Mouse (Mus musculus) heart, adult 9 months (tissue): ENCODE results near the gene Nol4l.

Source experiments
- DNase-seq, 2 experiments: peaks; one replicate each; pipeline ENCODE4 v3.0.0; 2022; ENCODE audit warnings: low spot score in 2 of 2

Gene Nol4l

DNA sequence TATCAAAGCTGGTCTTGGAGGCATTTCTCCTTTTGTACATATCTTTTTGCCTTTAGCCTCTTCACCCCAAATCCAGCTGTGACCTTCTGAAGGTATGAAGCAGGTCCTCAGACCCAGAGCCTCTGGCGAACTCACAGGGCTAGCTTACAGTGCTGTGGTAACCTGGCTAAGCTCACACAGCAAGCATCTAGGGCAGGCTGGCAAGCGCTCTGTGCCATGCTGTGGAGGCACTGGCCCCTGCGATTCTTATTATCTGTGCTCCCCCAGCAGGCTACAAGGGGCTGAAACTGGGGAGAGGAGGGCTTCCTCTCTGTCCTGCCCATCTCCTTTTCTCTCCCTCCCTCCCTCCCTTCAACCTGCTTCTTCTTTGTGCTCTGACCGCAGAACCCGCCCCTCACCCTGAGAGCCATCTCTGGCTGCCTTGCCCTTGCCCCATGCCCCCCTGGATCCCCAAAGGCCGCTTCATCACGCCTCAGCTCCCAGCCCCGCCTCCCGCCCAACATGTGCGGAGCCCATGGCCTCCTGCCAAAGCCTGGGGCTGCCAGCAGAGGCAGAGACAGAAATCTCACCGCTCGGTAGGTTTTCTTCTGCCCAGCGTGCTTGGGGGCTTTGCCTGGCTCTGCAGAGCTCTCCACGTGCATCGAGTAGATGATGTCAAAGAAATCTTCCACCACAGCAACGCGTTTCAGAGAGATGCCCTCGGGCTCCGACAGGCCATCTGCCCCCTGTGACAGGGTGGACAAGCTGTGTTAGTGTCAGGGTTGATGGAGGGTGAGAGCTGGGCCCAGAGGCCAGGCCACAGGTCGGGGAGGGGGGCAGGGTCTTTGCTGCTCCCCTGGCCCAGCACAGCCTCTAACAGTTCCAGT, 46.4 kb downstream of the Nol4l start:
- DNase-seq, result no peak

DNA sequence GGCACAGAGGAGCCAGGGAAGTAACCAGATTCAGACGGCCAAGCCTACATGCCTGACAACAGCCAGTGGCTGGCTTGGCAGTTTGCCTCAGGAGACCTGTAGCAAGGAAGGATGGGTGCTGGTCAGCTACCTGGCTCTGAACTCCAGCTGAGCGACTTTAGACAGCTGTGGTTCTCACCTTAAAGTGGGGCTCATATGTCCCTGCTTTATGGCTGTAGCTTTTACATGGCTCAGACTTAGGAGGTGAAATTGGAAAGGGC, 48.0 kb downstream of the Nol4l start:
- no peak for DNase-seq

DNA sequence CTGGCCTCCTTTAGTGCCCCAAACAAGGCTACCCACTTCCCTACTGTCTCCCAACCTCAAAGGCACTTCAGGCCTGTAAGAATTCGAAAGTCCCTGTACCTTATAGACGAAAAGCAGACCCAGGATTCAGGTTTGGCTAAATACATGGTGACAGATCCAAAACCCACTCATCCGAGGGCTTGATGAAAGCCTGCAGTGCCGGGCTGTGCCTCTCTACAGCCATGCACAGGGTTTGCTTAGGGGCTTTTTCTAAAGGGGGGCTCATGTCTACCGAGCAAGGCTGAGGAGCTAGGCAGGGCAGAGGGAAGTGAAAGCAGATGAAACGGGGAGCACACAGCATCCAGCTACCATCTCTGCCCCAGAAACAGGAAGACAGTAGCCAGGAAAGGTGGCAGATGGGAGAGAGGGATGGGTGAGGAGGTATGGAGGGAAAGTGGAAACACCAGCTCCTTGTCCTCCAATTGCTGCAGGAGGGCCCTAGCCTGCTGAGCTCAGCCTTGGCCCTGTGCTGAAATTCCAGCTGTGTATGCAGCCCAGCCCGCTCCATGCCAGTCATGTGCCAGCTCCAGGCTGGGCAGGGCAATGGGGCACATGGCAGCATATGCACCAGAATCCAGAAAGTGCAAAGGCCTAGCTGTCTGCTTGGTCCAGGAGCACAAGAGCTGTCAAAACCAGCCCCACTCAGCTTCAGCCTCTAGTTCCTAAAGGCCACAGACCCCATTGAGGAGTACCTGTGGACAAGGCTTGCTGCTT, 48.5 kb downstream of the Nol4l start:
- DNase-seq, result no peak

DNA sequence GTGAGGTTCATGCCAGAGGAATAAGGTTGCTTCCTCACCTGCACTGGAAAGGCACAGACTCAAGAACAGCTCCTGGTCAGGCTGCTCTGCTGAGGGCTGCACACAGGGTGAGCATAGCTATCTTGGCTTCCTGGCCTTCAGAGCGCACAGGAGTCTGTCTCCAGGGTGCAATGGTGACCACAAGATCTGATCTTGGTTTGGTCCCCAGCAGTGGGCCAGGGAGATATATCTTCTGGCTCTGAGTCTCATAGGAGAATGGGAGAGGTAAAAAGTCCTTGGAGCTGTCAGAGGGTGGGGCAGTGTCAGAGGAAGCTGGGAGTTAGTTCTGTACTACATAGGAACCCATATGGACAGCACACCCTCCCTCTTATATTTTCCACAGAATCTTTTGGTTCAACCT, 50.3 kb downstream of the Nol4l start:
- no peak for DNase-seq

DNA sequence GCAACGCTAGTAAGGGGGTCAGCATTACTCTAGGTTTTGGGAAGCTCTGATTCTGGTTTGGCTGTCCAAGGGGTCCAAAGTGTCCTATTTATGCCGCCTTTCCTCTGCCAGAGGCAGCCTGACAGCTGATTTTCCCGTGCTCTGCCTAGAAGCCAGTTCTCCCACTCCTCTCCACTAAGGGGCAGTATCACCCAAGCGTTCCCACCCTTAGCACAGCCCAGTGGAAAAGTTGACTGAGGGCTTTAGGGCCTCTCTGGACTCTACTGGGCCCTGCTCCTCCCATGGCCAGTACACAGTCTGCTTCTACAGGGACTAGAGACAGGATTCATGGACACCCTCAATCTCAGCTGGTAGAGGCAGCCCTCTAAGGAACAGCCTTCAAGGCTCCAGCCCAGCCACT, 51.2 kb downstream of the Nol4l start:
- DNase-seq, result peak; percentile 42 to 62

DNA sequence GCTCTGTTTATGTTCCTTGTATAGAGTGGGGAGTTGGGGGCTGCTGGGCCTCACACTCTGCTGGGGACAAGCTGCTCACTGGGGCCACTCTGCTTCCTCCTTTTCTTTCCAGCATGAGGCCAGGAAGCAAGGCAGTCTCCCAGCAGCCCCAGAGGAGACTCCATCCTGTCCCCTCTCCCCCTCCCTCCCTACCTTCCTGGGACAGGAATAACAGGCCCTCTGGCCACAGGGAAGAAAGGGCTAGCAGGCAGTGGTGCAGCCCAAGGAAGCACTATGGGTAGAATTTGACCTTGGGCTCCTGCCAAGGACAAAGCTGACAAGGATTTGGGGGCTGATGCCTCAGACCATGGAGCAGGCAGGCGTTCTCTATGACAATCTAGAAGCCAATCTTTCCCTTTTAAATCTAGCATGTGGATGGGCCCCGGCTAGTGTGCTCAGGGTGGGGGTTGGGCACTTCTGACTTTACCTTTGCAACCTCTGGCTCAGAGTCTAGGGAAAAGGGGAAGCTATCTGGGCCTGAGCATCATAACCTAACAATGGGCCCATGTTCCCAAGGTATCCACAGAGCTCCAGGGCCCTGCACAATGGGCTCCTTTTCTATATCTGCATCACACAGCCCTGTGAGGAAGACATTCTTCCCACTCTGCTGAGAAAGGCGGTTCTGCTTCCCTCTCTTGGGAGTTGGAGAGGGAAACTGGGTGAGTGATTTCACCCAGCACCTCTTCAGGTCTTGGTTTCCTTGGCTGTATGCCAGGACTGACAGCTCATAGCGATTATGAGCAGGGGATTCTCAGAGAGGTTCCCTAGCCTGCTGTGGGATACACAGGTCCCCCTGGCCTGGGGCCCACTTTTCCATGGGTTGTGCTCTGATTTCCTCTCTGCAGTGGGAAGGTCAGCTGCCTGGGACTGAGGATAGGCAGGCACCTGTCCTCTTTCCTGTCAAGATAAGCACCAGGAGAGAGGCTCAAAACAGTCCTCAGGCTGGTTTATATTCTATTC, 54.4 kb downstream of the Nol4l start:
- DNase-seq, result peak in 1 of 2 experiments; percentile 63

DNA sequence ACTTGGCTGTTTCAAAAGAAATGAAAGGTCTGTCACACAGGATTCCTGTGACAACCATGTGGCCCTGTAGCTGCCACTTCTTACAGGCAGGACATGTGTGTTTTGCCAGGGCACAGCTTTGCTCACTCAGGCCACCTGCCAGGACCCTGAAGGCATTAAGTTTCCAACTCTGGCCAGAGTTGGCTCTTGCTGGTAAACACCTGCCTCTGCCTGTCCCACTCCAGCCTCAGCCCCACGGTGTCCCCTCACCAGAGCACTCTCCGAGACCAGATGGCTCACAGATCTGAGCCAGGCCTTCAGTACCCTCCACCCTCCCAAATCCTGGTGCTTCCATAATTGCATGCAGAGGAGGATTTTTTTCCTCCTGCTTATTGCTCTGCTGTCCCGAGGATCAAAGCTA, 58.8 kb downstream of the Nol4l start:
- no peak for DNase-seq

DNA sequence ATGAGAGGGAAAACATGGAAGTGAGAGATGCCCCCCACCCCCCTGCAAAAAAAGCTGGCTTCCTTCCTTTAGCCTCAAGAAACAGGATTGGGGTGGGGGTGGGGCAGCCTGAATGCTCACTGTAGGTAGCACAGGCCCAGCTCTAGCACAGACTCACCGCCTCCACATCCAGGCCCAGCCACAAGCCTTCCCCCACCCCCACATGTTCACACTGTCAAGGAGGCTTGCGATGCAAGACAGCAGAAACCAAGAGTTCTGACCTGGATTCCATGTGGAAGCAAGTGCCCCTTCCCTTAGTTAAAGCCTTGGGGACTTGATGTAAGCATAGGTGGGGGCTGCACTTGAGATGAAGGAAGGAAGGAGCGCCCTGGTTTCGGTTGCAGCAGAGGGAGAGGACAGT, 60.0 kb downstream of the Nol4l start:
- DNase-seq, result no peak

DNA sequence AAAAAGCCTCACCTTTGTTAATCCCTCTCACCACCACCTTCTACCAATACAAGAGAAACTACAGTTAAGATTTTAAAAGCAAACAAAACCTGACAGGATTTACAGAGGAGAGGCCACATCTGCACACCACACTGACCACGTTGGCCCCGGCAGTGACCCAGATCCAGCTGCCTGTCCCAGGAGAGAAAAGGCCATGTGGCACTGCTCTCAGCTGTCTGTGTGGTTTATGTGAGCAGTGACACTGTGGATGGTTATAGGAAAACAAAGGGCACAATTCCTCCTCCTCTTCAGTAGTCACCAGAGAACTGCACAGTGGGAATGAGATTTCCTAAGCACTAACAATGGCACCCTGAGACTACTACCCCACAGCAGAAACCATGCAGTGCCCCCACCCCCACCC, 60.5 kb downstream of the Nol4l start:
- DNase-seq, result no peak

DNA sequence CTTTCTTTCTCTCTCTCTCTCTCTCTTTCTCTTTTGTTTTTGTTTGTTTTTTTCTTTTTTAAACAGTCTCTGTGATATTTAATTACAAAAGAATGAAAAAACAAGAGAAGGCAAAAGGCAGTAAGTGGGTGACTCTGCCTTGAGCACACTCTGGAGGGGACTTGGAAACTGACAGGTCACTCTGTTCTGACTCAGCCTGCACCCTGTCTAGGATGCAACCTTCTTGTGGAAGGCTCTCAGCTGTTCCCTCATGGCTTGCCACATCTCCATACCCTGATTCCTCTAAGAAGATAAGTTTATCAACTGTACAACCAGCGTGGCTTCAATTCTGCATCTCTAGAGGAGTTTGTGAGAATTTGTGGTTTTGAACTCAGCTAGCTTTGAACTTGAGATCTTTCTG, 62.4 kb downstream of the Nol4l start:
- DNase-seq, result no peak

DNA sequence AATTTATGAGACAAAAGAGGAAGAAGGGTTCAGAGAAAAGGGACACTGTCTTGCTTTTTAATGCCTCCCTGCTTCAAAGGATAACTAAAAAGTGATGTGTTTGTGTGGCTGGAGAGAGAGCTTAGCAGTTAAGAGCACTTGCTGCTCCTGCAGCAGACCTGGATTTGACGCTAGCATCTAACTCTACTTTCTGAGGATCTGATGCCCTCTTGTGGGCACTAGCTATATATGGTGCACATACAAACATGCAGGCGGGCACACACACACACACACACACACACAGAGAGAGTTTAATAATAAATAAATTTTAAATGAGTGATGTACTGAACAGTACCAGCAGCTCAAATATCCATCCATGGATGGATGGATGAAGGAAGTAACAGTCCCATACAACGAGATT, 66.5 kb downstream of the Nol4l start:
- no peak for DNase-seq

DNA sequence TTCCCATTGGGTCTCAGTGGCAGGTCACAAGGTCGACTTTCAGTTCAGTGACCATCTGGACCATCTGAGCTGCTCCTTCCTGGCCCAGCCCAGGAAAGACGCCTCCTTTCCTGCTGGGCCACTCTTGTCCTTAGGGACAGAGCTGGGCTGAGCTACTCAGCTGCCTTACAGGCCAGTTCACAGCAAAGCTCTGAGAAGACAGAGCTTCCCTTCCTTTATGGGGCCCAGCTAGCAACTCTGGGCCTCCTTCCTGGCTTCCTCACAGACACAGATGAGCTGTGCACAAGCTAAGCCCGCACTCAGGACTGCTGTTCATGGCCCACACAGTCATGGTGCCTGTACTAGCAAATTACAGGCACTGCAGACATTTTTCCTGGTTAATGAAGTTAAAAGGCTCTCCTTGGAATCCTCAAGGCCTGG, 71.7 kb downstream of the Nol4l start:
- DNase-seq, result peak; percentile 59 to 83

DNA sequence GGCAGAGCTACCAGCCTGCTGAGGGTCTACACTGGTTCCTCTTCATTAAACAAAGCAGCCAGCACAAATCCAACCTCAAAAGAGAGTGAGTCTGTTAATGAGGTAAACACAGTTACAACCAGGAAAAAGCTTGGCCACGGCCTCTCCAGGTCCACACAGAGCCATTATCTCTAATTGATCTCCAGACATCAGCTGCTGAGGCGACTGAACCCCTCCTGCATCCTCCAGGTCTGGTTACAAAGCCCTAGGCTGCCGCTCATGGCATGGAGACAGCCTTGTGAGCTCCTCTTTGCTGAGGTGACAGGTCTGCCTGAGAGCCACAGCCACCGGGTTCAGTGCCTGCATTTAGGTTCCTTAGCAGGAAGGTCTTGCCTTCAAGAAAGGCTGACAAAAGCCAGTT, 72.3 kb downstream of the Nol4l start:
- DNase-seq, result peak in 1 of 2 experiments; percentile 19

DNA sequence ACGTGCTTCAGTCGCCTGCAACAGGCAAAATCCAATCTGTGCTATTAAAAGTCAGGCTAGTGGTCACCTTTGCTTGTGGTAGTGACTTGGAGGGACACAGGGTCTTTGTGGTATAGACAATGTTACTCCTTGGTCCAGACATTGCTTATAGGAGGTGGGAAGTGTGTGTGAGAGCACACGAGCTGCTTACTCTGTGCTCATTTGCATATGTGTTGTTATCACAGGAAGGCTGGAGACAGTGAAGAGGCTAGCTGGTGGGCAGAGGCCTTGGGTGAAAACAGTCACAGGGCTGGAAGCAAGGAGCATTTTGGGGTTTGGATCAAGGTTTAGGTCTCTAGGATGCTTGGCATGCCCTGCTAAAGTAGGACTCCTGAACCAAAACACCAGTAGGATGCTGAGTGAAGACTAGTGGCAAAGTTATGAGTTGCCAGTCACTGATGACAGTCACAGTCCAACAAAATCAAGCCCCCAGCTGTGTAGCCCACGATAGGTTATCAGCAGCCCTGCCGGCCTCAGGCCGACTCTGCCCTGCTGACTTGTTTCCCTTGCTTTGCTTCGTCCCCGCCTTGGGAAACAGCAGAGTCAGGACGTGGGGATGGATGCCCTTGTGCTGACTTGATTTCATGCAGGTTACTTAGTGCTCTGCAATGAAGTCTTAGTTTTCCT, 74.8 kb downstream of the Nol4l start:
- no peak for DNase-seq

DNA sequence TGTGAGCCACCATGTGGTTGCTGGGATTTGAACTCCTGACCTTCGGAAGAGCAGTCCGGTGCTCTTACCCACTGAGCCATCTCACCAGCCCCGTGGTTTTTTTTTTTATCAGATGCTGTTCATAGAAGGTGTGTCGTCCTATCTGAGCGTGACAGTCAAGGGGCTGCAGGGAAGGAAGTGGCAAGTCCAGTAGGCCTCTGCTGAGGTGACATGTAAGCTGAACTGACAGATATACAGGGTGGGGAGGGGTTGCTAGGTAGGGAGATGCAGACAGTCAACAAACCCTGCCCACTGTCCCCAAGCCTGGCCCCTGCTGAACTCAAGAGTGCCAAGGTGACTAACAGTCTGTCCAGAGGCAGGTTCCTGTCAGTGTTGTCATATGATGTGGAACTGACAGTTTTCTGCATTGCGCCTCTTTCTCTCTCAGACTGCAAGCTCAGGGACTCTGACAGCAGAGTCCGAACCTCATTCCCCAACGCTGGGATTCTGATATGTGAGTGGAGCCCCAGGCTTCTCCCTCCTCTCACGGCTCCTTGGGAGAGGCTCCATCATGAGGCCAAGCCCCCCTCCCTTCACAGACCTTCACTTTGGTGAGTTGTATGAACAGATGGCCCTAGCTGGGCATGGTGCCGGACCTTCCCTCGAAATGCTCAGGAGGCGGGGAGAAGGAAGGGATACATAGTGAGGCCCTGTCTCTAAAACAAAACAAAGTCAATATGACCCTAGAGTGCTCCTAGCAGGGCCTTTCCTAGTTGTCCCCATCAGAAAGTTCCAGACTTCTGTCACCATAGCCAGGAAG, 75.6 kb downstream of the Nol4l start:
- no peak for DNase-seq

DNA sequence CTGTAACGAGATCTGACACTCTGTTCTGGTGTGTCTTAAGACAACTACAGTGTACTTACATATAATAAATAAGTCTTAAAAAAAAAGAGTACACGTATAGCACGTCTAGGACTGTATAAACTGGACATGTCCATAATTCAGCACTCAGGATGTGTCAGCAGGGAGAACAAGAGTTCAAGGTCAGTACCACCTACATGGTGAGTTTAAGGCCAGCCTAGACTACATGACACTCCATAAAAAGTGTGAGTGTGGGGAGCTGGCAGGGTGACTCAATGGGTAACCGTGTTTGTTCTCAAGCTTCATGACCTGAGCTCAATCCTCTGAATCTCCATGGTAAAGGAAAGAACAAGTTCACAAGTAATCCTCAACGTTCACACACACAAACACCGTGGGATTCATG, 81.3 kb downstream of the Nol4l start:
- no peak for DNase-seq

DNA sequence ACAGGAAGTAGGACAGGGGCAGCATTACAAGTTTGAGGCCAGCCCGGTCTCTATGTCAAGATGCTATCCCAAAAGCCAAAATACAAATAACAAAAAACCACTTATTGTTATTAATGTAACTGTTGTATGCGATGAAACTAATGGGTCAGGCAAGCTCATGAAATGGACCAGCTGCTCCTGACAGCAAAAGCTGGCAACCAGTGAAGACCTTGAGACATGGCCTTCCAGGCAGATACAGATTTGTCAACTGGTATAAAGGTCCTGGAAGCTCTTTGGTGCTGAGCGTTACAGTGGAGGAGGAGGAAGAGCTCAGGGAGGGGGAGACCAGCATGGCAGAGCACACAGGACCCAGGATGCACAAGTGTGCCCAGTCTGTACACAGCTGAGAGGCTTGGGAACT, 82.1 kb downstream of the Nol4l start:
- DNase-seq, result no peak

DNA sequence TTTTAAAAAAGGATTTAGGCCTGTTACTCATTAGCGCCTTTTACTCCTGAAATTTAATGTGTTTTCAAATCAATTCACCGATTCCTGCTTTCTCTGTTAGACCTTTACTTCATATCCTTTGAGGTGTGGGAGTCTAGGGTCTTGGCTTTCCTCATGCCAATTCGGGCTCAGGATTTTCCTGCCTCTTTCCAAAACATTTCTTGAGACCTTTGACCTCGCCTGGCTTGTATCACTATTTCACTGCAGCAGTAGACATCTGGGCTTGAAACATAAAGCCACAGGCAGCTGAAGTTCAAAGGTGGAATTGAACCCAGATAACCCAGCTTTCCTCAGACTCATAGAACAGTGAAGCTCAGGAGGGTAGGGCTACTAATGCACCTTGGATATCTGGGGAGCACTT, 83.3 kb downstream of the Nol4l start:
- no peak for DNase-seq

DNA sequence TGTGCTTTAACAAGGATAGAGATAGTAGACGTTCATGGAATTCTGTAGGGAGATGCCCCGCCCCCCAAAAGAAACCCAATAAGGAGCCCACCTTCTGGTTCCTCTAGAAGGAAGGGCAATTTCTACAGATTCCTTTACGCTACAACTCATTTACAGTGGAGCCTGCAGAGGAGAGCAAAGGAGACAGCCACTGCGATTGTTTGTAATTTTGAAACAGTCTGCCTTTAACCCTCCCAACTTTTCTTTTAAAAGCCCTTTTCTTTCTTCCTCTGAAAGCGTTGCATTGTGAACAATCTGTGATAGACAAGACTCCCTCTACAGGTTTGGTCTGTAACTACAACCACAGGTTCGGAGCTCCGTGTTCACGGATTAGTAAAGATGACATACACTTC, 83.8 kb downstream of the Nol4l start:
- peak; percentile 39 to 67 for DNase-seq

DNA sequence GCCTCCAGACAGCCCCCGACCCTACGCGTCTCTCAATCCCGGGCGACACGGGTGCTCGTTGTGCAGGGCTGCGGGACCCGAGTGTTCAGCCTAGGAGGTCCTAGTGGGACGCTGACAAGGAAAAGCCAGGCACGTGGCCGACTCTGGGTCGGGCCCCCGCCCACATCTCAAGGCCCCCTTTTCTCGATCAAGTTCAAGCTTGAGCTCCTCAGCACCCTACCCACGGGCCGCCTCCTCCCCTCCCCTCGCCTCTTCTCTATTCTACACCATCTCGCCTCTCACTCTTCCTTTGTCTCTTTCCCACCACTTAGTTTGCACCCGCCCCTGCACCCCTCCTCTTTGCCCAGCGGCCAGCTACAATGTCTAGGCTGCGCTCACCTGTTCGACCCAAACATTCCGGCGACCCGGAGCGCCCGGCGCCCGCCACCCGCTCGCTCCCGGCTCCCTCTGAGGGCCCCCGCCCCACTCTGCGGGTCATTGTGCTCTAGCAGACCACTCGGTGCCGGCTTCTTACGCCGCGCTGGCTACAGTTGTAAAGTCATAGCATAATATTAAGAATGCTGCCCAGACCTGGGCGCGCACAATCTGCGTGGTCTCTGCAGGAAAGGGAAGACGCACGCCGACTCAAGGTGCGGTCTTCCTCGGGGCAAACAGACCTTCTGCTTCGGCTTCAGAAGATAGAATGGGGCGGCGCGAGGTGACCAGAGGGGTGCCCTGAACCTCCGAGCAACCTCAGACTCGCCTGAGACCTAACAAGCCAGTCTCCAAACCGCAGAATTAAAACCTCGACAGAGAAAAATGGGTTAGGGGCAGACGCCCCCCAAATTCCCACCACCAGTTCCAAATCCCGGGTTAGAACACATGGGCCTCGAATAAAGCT, 84.4 kb downstream of the Nol4l start:
- DNase-seq, result peak in 1 of 2 experiments; percentile 19
